Mouse (Mus musculus): ENCODE measurements around the gene Dcaf8. TPM values are rescaled to one million over a fixed set of nuclear protein-coding genes. Genes with fewer than 3 reads are reported as not detected.

Dcaf8 gene
- polyA plus RNA-seq, 1 experiment from 2014 or later = 85.4 TPM

Other genes with a start within 250 kb of the Dcaf8 start
- gene Slamf6, start 230.6 kb upstream of the Dcaf8 start, polyA plus RNA-seq (2014; fragmentation: Nextera tagmentation; extraction: Ambion mirVana) = 0.30 TPM in 1 of 2 replicates, not detected in the other
- gene Vangl2, start 119.6 kb upstream of the Dcaf8 start, polyA plus RNA-seq (2014; fragmentation: Nextera tagmentation; extraction: Ambion mirVana) = 10.4 and 10.9 TPM in 2 replicates
- gene Nhlh1, start 90.5 kb upstream of the Dcaf8 start, polyA plus RNA-seq (2014; fragmentation: Nextera tagmentation; extraction: Ambion mirVana) = not detected in 2 replicates
- 146 and 201 TPM in 2 replicates for gene Copa, start 65.6 kb upstream of the Dcaf8 start, polyA plus RNA-seq (2014; fragmentation: Nextera tagmentation; extraction: Ambion mirVana)
- 115 and 122 TPM in 2 replicates for gene Ncstn, start 65.3 kb upstream of the Dcaf8 start, polyA plus RNA-seq (2014; fragmentation: Nextera tagmentation; extraction: Ambion mirVana)
- gene Pex19, start 21.3 kb upstream of the Dcaf8 start, polyA plus RNA-seq (2014; fragmentation: Nextera tagmentation; extraction: Ambion mirVana) = 120 and 139 TPM in 2 replicates
- gene Pea15a, start 58.7 kb downstream of the Dcaf8 start, polyA plus RNA-seq (2014; fragmentation: Nextera tagmentation; extraction: Ambion mirVana) = 121 and 147 TPM in 2 replicates
- gene Casq1, start 71.8 kb downstream of the Dcaf8 start, polyA plus RNA-seq (2014; fragmentation: Nextera tagmentation; extraction: Ambion mirVana) = 205 and 230 TPM in 2 replicates
- 0.31 and 0.35 TPM in 2 replicates for gene Atp1a4, start 110.3 kb downstream of the Dcaf8 start, polyA plus RNA-seq (2014; fragmentation: Nextera tagmentation; extraction: Ambion mirVana)
- 22.8 and 24.0 TPM in 2 replicates for gene Igsf8, start 113.6 kb downstream of the Dcaf8 start, polyA plus RNA-seq (2014; fragmentation: Nextera tagmentation; extraction: Ambion mirVana)
- gene Atp1a2, start 150.0 kb downstream of the Dcaf8 start, polyA plus RNA-seq (2014; fragmentation: Nextera tagmentation; extraction: Ambion mirVana) = 4.7 and 7.0 TPM in 2 replicates
- gene Kcnj9, start 181.2 kb downstream of the Dcaf8 start, polyA plus RNA-seq (2014; fragmentation: Nextera tagmentation; extraction: Ambion mirVana) = 0.59 and 0.77 TPM in 2 replicates
- gene Kcnj10, start 193.1 kb downstream of the Dcaf8 start, polyA plus RNA-seq (2014; fragmentation: Nextera tagmentation; extraction: Ambion mirVana) = 0.09 TPM in 1 of 2 replicates, not detected in the other
- 8.8 and 9.8 TPM in 2 replicates for gene Pigm, start 228.5 kb downstream of the Dcaf8 start, polyA plus RNA-seq (2014; fragmentation: Nextera tagmentation; extraction: Ambion mirVana)